Mouse (Mus musculus) left cerebral cortex, postnatal 4 days (tissue): ENCODE measurements around the gene Smox. TPM values are rescaled to one million over a fixed set of nuclear protein-coding genes. Genes with fewer than 3 reads are reported as not detected.
A peak's percentile ranks its signal among the peaks of the same experiment; 100 is the strongest.

Experiments used
- DNase-seq: peaks from one replicate; pipeline ENCODE4 v3.0.0-alpha.2; 2022
- intact Hi-C: fragments of 180-260 bp; cut with DNase I; formaldehyde crosslinking; loops from one replicate; pipeline ENCODE4 v1.15.1; 2025
- total RNA-seq, 2 experiments: library from RNA; stranded (reverse); gene quantifications; 2 replicates each; pipeline ENCODE4 v1.2.3; 2021

Smox gene
- total RNA-seq, 2 experiments from 2014 or later: 48.4 to 52.8 TPM

GRCm38 (mm10) chr2:131483562-131483961 lies 7.7 kb upstream of the Smox start:
- intact Hi-C loops: no loop called here
- no peak for DNase-seq

- DNase-seq: no peak
Measured at GRCm38 (mm10) chr2:131484182-131484581, 7.1 kb upstream of the Smox start.

GRCm38 (mm10) chr2:131485126-131485525 lies 6.2 kb upstream of the Smox start:
- no peak for DNase-seq
- intact Hi-C loops: no loop called here

More at GRCm38 (mm10) chr2:131484182-131484581, 7.1 kb upstream of the Smox start:
- intact Hi-C loops: no loop called here

- no peak for DNase-seq
- intact Hi-C loops: no loop called here
Measured at GRCm38 (mm10) chr2:131486046-131486445, 5.2 kb upstream of the Smox start.

- intact Hi-C loops: no loop called here
- no peak for DNase-seq
Measured at GRCm38 (mm10) chr2:131487337-131487736, 4.0 kb upstream of the Smox start.

GRCm38 (mm10) chr2:131488261-131488660 lies 3.0 kb upstream of the Smox start:
- intact Hi-C loops: no loop called here
- DNase-seq: no peak

- intact Hi-C loops: no loop called here
- DNase-seq: no peak
Measured at GRCm38 (mm10) chr2:131488870-131489269, 2.4 kb upstream of the Smox start.

GRCm38 (mm10) chr2:131489591-131489990 lies 1.7 kb upstream of the Smox start:
- intact Hi-C loops: no loop called here
- peak; percentile 73 for DNase-seq

GRCm38 (mm10) chr2:131491707-131492595 lies 655 bp downstream of the Smox start:
- intact Hi-C loops: loop anchor here (10.0 kb wide), 1 partner anchor 227 kb away; the partner anchor contains the start of gene Pank2
- peak; percentile 78 for DNase-seq

GRCm38 (mm10) chr2:131492596-131493139 lies 1.4 kb downstream of the Smox start:
- no peak for DNase-seq
- intact Hi-C loops: loop anchor here (10.0 kb wide), 1 partner anchor 228 kb away; the partner anchor contains the start of gene Pank2

GRCm38 (mm10) chr2:131493446-131493845 lies 2.1 kb downstream of the Smox start:
- no peak for DNase-seq
- intact Hi-C loops: loop anchor here (10.0 kb wide), 1 partner anchor 229 kb away; the partner anchor contains the start of gene Pank2

GRCm38 (mm10) chr2:131495256-131495655 lies 4.0 kb downstream of the Smox start:
- no peak for DNase-seq
- intact Hi-C loops: loop anchor here (10.0 kb wide), 1 partner anchor 230 kb away; the partner anchor contains the start of gene Pank2

GRCm38 (mm10) chr2:131496125-131496820 lies 5.0 kb downstream of the Smox start:
- intact Hi-C loops: loop anchor here (10.0 kb wide), 1 partner anchor 231 kb away; the partner anchor contains the start of gene Pank2
- DNase-seq: no peak

- intact Hi-C loops: loop anchor here (10.0 kb wide), 1 partner anchor 233 kb away; the partner anchor contains the start of gene Pank2
- DNase-seq: no peak
Measured at GRCm38 (mm10) chr2:131497224-131497856, 6.0 kb downstream of the Smox start.

GRCm38 (mm10) chr2:131498219-131498618 lies 6.9 kb downstream of the Smox start:
- DNase-seq: peak; percentile 69
- intact Hi-C loops: loop anchor here (10.0 kb wide), 1 partner anchor 233 kb away; the partner anchor contains the start of gene Pank2

GRCm38 (mm10) chr2:131499290-131499845 lies 8.1 kb downstream of the Smox start:
- no peak for DNase-seq
- intact Hi-C loops: loop anchor here (10.0 kb wide), 1 partner anchor 235 kb away; the partner anchor contains the start of gene Pank2

GRCm38 (mm10) chr2:131501886-131502285 lies 10.6 kb downstream of the Smox start:
- peak; percentile 38 for DNase-seq
- intact Hi-C loops: no loop called here

GRCm38 (mm10) chr2:131502561-131502960 lies 11.3 kb downstream of the Smox start:
- intact Hi-C loops: no loop called here
- no peak for DNase-seq

- intact Hi-C loops: no loop called here
- DNase-seq: no peak
Measured at GRCm38 (mm10) chr2:131505431-131505830, 14.1 kb downstream of the Smox start.

- peak; percentile 72 for DNase-seq
- intact Hi-C loops: no loop called here
Measured at GRCm38 (mm10) chr2:131506358-131506757, 15.1 kb downstream of the Smox start.
